8 mouse cellular contexts compared by ENCODE assay signal in genomic region chrX:113297404-113297803, GRCm38 (mm10). TPM values are rescaled to one million over a fixed set of nuclear protein-coding genes. Genes with fewer than 3 reads are reported as not detected.
DNase-seq lines count a peak whose midpoint lies in the region; ATAC-seq and TF ChIP-seq lines count a peak whose summit lies in the region.

Gene Dach2 (plus strand): TSS chrX:113297510.

- H3K36me3 ChIP-seq in forebrain, embryonic 15.5 days: no peaks in the 10 kb centered on the region
- H3K36me3 ChIP-seq in neural tube, embryonic 15.5 days: no peaks in the 10 kb centered on the region

- intact Hi-C loops in left cerebral cortex, adult 2 months (cut with DNase I): no loop called here

- no peak for TF ChIP-seq CTCF in left cerebral cortex, adult 2 months (IDR thresholded peaks at IDR 0.05)

- no peaks in the 10 kb centered on the region for H3K4me1 ChIP-seq in brown adipose tissue, adult 24 weeks (ENCODE audit: control insufficient read depth, insufficient read depth, insufficient read length, low read length)
- 0 out of 2 replicates have a peak, but pooled peaks cover 3% of the 10 kb centered on the region for H3K4me1 ChIP-seq in forebrain, embryonic 15.5 days
- no peaks in the 10 kb centered on the region for H3K4me1 ChIP-seq in neural tube, embryonic 15.5 days

- peak within 1 kb of the TSS; percentile 22 for H3K9ac ChIP-seq in forebrain, embryonic 15.5 days (replicated peaks)
- H3K9ac ChIP-seq in neural tube, embryonic 15.5 days (replicated peaks): peak within 1 kb of the TSS; percentile 30

- no peak within 1 kb of the TSS for H3K27ac ChIP-seq in left cerebral cortex, adult 2 months
- no peak within 1 kb of the TSS for H3K27ac ChIP-seq in brown adipose tissue, adult 24 weeks (replicated peaks; ENCODE audit: low read depth, low read length)
- H3K27ac ChIP-seq in forebrain, embryonic 15.5 days (replicated peaks): no peak within 1 kb of the TSS
- no peak within 1 kb of the TSS for H3K27ac ChIP-seq in neural tube, embryonic 15.5 days (replicated peaks)

- H3K4me3 ChIP-seq in left cerebral cortex, adult 2 months: peak within 1 kb of the TSS; percentile 43
- peak within 1 kb of the TSS; percentile 50 for H3K4me3 ChIP-seq in brown adipose tissue, adult 24 weeks (ENCODE audit: insufficient read depth, low read depth, low read length)
- peak within 1 kb of the TSS; percentile 46 for H3K4me3 ChIP-seq in forebrain, embryonic 15.5 days
- peak within 1 kb of the TSS; percentile 45 for H3K4me3 ChIP-seq in neural tube, embryonic 15.5 days (replicated peaks)

- DNase-seq in left cerebral cortex, adult 2 months (ENCODE audit: extremely low spot score in 1 of 2, low spot score in 2 of 2): no peak
- no peak for DNase-seq in left cerebral cortex, adult 8-10 months (ENCODE audit: low spot score in 2 of 2)
- DNase-seq in liver (peak; percentile 15), MN1 (ENCODE audit: low spot score) (no peak)
- no peak for DNase-seq in gastrocnemius, adult 18-20 months (ENCODE audit: low spot score)

- H3K4me2 ChIP-seq in forebrain, embryonic 15.5 days (replicated peaks): peak within 1 kb of the TSS; percentile 80
- H3K4me2 ChIP-seq in neural tube, embryonic 15.5 days: peak within 1 kb of the TSS; percentile 73

- H3K27me3 ChIP-seq in forebrain, embryonic 15.5 days: no peaks in the 10 kb centered on the region
- no peaks in the 10 kb centered on the region for H3K27me3 ChIP-seq in neural tube, embryonic 15.5 days (replicated peaks)

- peak; percentile 70 for ATAC-seq in forebrain, embryonic 15.5 days (replicated peaks)
- peak; percentile 64 for ATAC-seq in neural tube, embryonic 15.5 days (ENCODE audit: low FRiP score)

- H3K9me3 ChIP-seq in forebrain, embryonic 15.5 days: no peaks in the 10 kb centered on the region
- H3K9me3 ChIP-seq in neural tube, embryonic 15.5 days (replicated peaks): no peaks in the 10 kb centered on the region

- WGBS in forebrain, embryonic 15.5 days: 29% methylated on average over 21 of the region's 21 CpGs
- 38% methylated on average over 21 of the region's 21 CpGs for WGBS in neural tube, embryonic 15.5 days

RNA-seq across cellular contexts. Expression of gene Dach2, which starts in this region (rescaled TPM):
- total RNA-seq in left cerebral cortex, adult 2 months (2021): under 1 TPM; 0.45 to 0.49 TPM
- total RNA-seq in left cerebral cortex, adult 8-10 months (2022): 1 to 10 TPM in 1 of 4 experiments, under 1 TPM in 3; 0.53 to 1.4 (median 0.68) TPM
- not detected in 2 replicates for polyA plus RNA-seq in brown adipose tissue, adult 24 weeks (2012; ENCODE audit: insufficient read depth, insufficient read length, missing spikeins)
- 3.7 and 4.5 TPM in 2 replicates for polyA plus RNA-seq in forebrain, embryonic 15.5 days (2015; fragmentation: Nextera tagmentation; extraction: Ambion mirVana)
- polyA plus RNA-seq in neural tube, embryonic 15.5 days (2015; fragmentation: Nextera tagmentation; extraction: Ambion mirVana): 5.2 and 5.9 TPM in 2 replicates
- 1 to 10 TPM; 1.3 to 3.0 TPM for total RNA-seq in gastrocnemius, adult 18-20 months (2021)
